Mouse (Mus musculus) E14TG2a.4 (cell line): ENCODE results near the gene Tecpr1.

Source experiments
- H3K27me3 ChIP-seq: 2 replicates; pipeline ENCODE4 v1.6.1; 2014; ENCODE audit warnings: low read length, control low read depth; ENCODE audit not compliant: insufficient read depth
- H3K36me3 ChIP-seq: 2 replicates; pipeline ENCODE4 v1.6.1; 2014; ENCODE audit warnings: low read length, control low read depth; ENCODE audit not compliant: insufficient read depth
- H3K4me1 ChIP-seq: replicated peaks from 2 replicates; pipeline ENCODE4 v1.6.1; 2014; ENCODE audit warnings: low read depth, low read length, control low read depth
- H3K4me3 ChIP-seq: replicated peaks from 2 replicates; pipeline ENCODE4 v1.5.1; 2014; ENCODE audit warnings: mild to moderate bottlenecking, low read length
- H3K9me3 ChIP-seq: 2 replicates; pipeline ENCODE4 v1.6.1; 2014; ENCODE audit warnings: low read length, control low read depth
- CTCF ChIP-seq: conservative IDR thresholded peaks from 2 replicates; pipeline ENCODE4 v1.5.1; 2014; ENCODE audit warnings: low read length
- NANOG ChIP-seq: IDR thresholded peaks from 2 replicates; pipeline ENCODE4 v1.6.1; 2014; ENCODE audit warnings: borderline replicate concordance, low read length, mixed read lengths
- POU5F1 ChIP-seq: IDR thresholded peaks from 2 replicates; pipeline ENCODE4 v1.6.1; 2014; ENCODE audit warnings: low read length, borderline replicate concordance

Gene Tecpr1

DNA sequence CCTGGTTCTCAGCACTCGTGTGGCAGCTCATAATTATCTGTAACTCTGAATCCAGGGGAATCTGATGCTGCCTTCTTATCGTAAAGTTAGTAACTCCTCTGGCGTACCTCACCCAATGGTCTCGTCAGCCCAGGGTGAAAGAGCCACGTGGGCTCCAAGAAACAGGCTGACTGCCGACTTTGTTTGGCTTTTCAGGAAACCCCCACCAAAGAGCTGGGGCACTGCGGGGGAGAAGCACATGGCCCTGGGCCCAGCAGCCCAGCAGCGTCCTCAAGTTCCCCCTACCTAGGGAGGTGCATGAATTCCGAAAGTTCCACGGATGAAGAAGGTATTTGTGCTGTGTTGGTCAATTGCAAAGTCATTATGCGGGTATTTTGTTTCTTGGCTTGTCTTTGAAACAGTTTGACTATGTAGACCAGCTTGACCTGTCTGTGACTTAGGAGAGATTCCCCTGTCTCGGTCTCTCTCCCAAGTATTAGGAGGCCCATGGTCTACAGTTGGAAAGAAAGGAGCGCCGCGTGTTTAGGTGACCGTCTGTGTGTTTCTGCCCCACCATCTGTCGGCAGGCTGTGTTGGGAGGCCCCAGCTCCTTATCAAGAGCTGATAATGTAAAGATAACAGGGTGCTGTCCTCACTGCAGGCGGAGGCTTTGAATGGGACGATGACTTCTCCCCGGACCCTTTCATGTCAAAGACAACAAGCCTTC is 40.7 kb downstream of the Tecpr1 start:
- H3K36me3 ChIP-seq, result peaks cover 78% of the 10 kb centered on the region
- TF ChIP-seq NANOG (no peak), POU5F1 (no peak), CTCF (no peak)
- H3K9me3 ChIP-seq, result no peaks in the 10 kb centered on the region
- H3K4me1 ChIP-seq, result peaks cover 83% of the 10 kb centered on the region
- peak overlapping the region; percentile 57 for H3K4me3 ChIP-seq
- no peaks in the 10 kb centered on the region for H3K27me3 ChIP-seq

DNA sequence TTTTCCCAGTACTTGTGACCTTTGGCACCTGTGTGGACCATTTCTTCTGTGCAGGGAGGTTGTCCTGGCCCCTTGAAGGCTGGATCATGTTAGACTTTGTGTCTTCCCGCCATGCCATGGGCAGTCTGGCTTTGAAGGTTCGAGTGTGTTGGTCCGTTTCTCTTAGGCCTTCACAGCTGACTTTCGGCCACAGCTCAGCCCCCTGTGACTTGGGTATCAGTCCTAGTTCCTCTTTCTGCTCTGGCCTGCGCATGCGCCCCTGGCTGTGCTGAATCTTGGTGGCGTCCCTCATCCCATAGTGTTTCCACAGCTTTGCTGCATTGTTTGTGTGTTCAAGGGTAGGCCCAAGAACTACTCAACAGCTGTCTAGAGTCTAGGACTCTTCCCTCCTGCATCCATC is 42.2 kb downstream of the Tecpr1 start:
- Histone ChIP-seq H3K9me3 (no peaks in the 10 kb centered on the region), H3K27me3 (no peaks in the 10 kb centered on the region), H3K36me3 (peaks cover 80% of the 10 kb centered on the region), H3K4me1 (peaks cover 82% of the 10 kb centered on the region), H3K4me3 (no peak overlapping the region)
- TF ChIP-seq POU5F1 (no peak), NANOG (no peak), CTCF (no peak)

DNA sequence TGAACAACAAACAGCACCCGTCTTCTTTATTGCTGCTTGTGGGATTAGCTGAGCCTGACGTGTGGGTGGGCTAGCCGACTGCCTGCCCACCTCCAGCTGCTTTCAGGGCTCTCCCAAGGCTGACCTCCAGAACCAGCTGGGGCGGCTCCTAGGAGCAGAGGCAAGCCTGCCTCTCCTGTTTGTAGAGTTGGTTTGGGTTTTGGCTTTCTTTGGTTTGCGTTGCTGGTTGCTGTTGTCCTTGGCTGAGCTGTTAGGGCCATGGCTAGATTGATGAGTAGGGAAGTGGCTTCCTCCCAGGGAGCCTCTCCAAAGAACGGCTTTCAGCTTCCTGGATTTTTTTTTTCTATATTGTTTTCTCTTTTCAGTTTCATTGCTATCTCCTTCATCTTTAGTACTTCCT is 45.2 kb downstream of the Tecpr1 start:
- Histone ChIP-seq H3K9me3 (no peaks in the 10 kb centered on the region), H3K36me3 (peaks cover 84% of the 10 kb centered on the region), H3K4me3 (no peak overlapping the region), H3K4me1 (peaks cover 53% of the 10 kb centered on the region), H3K27me3 (no peaks in the 10 kb centered on the region)
- no peak for TF ChIP-seq NANOG
- no peak for TF ChIP-seq POU5F1
- TF ChIP-seq CTCF, result no peak

DNA sequence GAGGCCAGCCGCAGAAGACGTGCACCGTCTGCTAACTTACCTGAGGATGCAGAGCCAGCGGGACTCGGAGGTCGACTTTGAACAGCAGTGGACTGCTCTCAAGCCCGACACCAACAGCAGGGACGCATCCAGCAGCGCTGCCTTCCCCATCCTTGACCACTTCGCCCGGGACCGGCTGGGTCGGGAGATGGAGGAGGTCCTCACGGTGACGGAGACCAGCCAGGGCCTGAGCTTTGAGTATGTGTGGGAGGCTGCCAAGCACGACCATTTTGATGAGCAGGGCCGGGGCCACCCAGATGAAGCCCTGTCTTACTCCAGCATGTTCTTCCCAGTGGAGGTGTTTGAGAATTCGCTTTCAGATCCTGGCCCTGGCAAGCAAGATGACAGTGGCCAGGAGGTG is 49.8 kb downstream of the Tecpr1 start:
- Histone ChIP-seq H3K36me3 (peaks cover 96% of the 10 kb centered on the region), H3K4me1 (peaks cover 12% of the 10 kb centered on the region), H3K4me3 (no peak overlapping the region), H3K9me3 (no peaks in the 10 kb centered on the region), H3K27me3 (no peaks in the 10 kb centered on the region)
- TF ChIP-seq POU5F1 (no peak), CTCF (no peak), NANOG (no peak)

- H3K36me3 ChIP-seq, result peaks cover 86% of the 10 kb centered on the region
- H3K4me3 ChIP-seq, result no peak overlapping the region
- H3K4me1 ChIP-seq, result peaks cover 1% of the 10 kb centered on the region; the same call in 1 of the 2 replicates
- no peaks in the 10 kb centered on the region for H3K27me3 ChIP-seq
- H3K9me3 ChIP-seq, result no peaks in the 10 kb centered on the region
- no peak for TF ChIP-seq CTCF
- TF ChIP-seq POU5F1, result no peak
- no peak for TF ChIP-seq NANOG
Measured at GRCm38 (mm10) chr5:144169275-144169975, 54.0 kb downstream of the Tecpr1 start.

GRCm38 (mm10) chr5:144165756-144166155 is 57.7 kb downstream of the Tecpr1 start:
- H3K4me1 ChIP-seq, result peaks cover 27% of the 10 kb centered on the region
- peaks cover 83% of the 10 kb centered on the region for H3K36me3 ChIP-seq
- TF ChIP-seq NANOG, result no peak
- no peak for TF ChIP-seq CTCF
- TF ChIP-seq POU5F1, result no peak
- H3K27me3 ChIP-seq, result no peaks in the 10 kb centered on the region
- no peaks in the 10 kb centered on the region for H3K9me3 ChIP-seq
- H3K4me3 ChIP-seq, result no peak overlapping the region

DNA sequence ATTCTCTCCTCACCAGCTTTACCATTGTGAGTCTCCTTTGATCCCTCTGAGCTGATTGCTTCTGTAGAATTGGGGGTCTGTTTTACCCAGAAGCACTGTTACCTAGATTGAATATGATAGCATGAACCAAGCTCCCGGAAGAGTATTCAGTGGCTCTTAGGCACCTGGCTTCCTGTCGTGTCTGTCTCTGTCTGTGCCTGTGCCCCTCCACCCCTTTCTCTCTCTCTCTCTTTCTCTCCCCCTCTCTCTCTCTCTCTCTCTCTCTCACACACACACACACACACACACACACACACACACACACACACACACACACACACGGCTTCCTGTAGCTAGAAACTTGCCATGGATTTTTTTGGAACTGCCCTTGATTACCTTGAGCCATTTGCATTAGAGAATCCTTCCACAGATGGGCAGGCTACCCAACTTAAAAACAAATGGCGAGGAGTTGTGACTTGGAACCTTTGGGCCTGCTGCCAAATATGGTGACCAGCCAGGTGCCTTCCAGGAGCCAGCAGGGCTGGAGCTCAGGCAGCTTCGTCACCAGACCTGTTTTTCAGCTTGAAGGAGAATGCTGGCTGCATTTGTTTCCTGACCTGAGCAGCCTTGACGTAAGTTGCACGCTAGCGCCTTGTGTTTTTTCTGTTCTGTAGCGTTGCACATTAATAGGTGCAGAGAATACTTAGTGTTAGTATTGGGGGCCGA is 60.5 kb downstream of the Tecpr1 start:
- peaks cover 86% of the 10 kb centered on the region for H3K36me3 ChIP-seq
- no peak overlapping the region for H3K4me3 ChIP-seq
- TF ChIP-seq NANOG (no peak), CTCF (no peak), POU5F1 (no peak)
- no peaks in the 10 kb centered on the region for H3K9me3 ChIP-seq
- peaks cover 40% of the 10 kb centered on the region for H3K4me1 ChIP-seq
- H3K27me3 ChIP-seq, result no peaks in the 10 kb centered on the region

- Histone ChIP-seq H3K4me3 (no peak overlapping the region), H3K9me3 (no peaks in the 10 kb centered on the region), H3K4me1 (peaks cover 46% of the 10 kb centered on the region), H3K36me3 (peaks cover 92% of the 10 kb centered on the region), H3K27me3 (no peaks in the 10 kb centered on the region)
- TF ChIP-seq CTCF, result no peak
- TF ChIP-seq NANOG, result no peak
- TF ChIP-seq POU5F1, result no peak
Measured at GRCm38 (mm10) chr5:144162080-144162812, 61.2 kb downstream of the Tecpr1 start.
